ENCODE assay signal across 9 mouse cellular contexts in genomic region chr5:148966395-148966794, GRCm38 (mm10). TPM values are rescaled to one million over a fixed set of nuclear protein-coding genes. Genes with fewer than 3 reads are reported as not detected.
DNase-seq lines count a peak whose midpoint lies in the region; ATAC-seq and TF ChIP-seq lines count a peak whose summit lies in the region.
"Had no signal": no experiment of that assay in that cellular context is flagged by ENCODE, and none has a peak within 500 bp of the region (broad histone marks: within the 10 kb centered on the region; RNA-seq: fewer than 3 reads in every experiment).

No protein-coding gene starts in this region.

- no peak overlapping the region for H3K4me3 ChIP-seq in hindbrain, embryonic 12.5 days
- no peak overlapping the region for H3K4me3 ChIP-seq in hindbrain, embryonic 14.5 days (replicated peaks; ENCODE audit: low read length)
- H3K4me3 ChIP-seq in forebrain, postnatal 0 days (ENCODE audit: low read depth, low read length): no peak overlapping the region

- no peaks in the 10 kb centered on the region for H3K36me3 ChIP-seq in hindbrain, embryonic 12.5 days
- H3K36me3 ChIP-seq in hindbrain, embryonic 14.5 days (replicated peaks; ENCODE audit: control insufficient read depth, insufficient read depth): no peaks in the 10 kb centered on the region
- H3K36me3 ChIP-seq in forebrain, postnatal 0 days (ENCODE audit: insufficient read depth): no peaks in the 10 kb centered on the region

- TF ChIP-seq CTCF in forebrain, postnatal 0 days (IDR thresholded peaks at IDR 0.05; ENCODE audit: low read depth): no peak

- H3K9me3 ChIP-seq in hindbrain, embryonic 12.5 days (replicated peaks): 0 out of 2 replicates have a peak, but pooled peaks cover 3% of the 10 kb centered on the region
- no peaks in the 10 kb centered on the region for H3K9me3 ChIP-seq in hindbrain, embryonic 14.5 days (ENCODE audit: control insufficient read depth, low read length)
- H3K9me3 ChIP-seq in forebrain, postnatal 0 days (ENCODE audit: low read length): no peaks in the 10 kb centered on the region

- DNase-seq in hindbrain, embryonic 14.5 days (ENCODE audit: low spot score): no peak
- peak; percentile 47 for DNase-seq in brain, adult 2 months (ENCODE audit: low read depth, low spot score)
- no peak for DNase-seq in forebrain, postnatal 0 days
- no peak for DNase-seq in cerebellum, adult 18-20 months
- DNase-seq in yolk sac, embryonic 10.5 days (ENCODE audit: low spot score): no peak
- DNase-seq in left cerebral cortex, adult 8-10 months (ENCODE audit: low spot score in 2 of 2): no peak

- WGBS in hindbrain, embryonic 12.5 days: 70% methylated on average over 6 of the region's 6 CpGs
- WGBS in hindbrain, embryonic 14.5 days: 67% methylated on average over 6 of the region's 6 CpGs
- 46% methylated on average over 6 of the region's 6 CpGs for WGBS in forebrain, postnatal 0 days

- peak overlapping the region; percentile 52 for H3K27ac ChIP-seq in hindbrain, embryonic 12.5 days
- H3K27ac ChIP-seq in hindbrain, embryonic 14.5 days: no peak overlapping the region
- peak overlapping the region; percentile 87 for H3K27ac ChIP-seq in forebrain, postnatal 0 days (ENCODE audit: low read depth, low read length)

- no peak for ATAC-seq in hindbrain, embryonic 12.5 days (ENCODE audit: low FRiP score)
- no peak for ATAC-seq in hindbrain, embryonic 14.5 days (ENCODE audit: low FRiP score)
- no peak for ATAC-seq in forebrain, postnatal 0 days
- ATAC-seq in megakaryocyte-erythroid progenitor cell, adult 5-6 weeks (replicated peaks; ENCODE audit: low FRiP score, low TSS enrichment, poor library complexity, severe bottlenecking): 0 out of 2 replicates have a peak, but pooled peaks have one; percentile 8

- H3K4me1 ChIP-seq in hindbrain, embryonic 12.5 days: peaks cover 21% of the 10 kb centered on the region
- H3K4me1 ChIP-seq in hindbrain, embryonic 14.5 days (replicated peaks; ENCODE audit: control insufficient read depth, insufficient read depth, low read length): peaks cover 19% of the 10 kb centered on the region
- H3K4me1 ChIP-seq in forebrain, postnatal 0 days (ENCODE audit: insufficient read depth): peaks cover 22% of the 10 kb centered on the region

- H3K9ac ChIP-seq in hindbrain, embryonic 12.5 days: no peak overlapping the region
- H3K9ac ChIP-seq in hindbrain, embryonic 14.5 days: no peak overlapping the region
- no peak overlapping the region; the same call in 1 of the 2 replicates for H3K9ac ChIP-seq in forebrain, postnatal 0 days

- H3K27me3 ChIP-seq in hindbrain, embryonic 12.5 days: no peaks in the 10 kb centered on the region
- H3K27me3 ChIP-seq in hindbrain, embryonic 14.5 days (ENCODE audit: control insufficient read depth, insufficient read depth, low read length): no peaks in the 10 kb centered on the region
- H3K27me3 ChIP-seq in forebrain, postnatal 0 days (ENCODE audit: insufficient read depth, low read length): no peaks in the 10 kb centered on the region

- no peak overlapping the region for H3K4me2 ChIP-seq in hindbrain, embryonic 12.5 days (replicated peaks)
- no peak overlapping the region for H3K4me2 ChIP-seq in hindbrain, embryonic 14.5 days (replicated peaks)
- peak overlapping the region; percentile 15; the same call in 1 of the 2 replicates for H3K4me2 ChIP-seq in forebrain, postnatal 0 days (ENCODE audit: low read depth)

RNA-seq across cellular contexts. Expression of gene Gm42791, which starts 28.6 kb away (rescaled TPM):
- 0.49 and 3.3 TPM in 2 replicates for polyA plus RNA-seq in hindbrain, embryonic 12.5 days (2016; fragmentation: Nextera tagmentation; extraction: Ambion mirVana)
- polyA plus RNA-seq in hindbrain, embryonic 14.5 days (2014; fragmentation: Nextera tagmentation; extraction: Ambion mirVana): 0.33 and 2.6 TPM in 2 replicates
- not detected in 2 replicates for total RNA-seq in forebrain, postnatal 0 days (2014; rRNA removed)
- 2.0 and 5.7 TPM in 2 replicates for polyA plus RNA-seq in forebrain, postnatal 0 days (2015; fragmentation: Nextera tagmentation; extraction: Ambion mirVana)
- 12.5 TPM in 1 of 2 replicates, not detected in the other for total RNA-seq in megakaryocyte-erythroid progenitor cell, adult 5-6 weeks (2014; fragmentation: Nextera tagmentation)
- 7.8 and 10.8 TPM in 2 replicates for total RNA-seq in megakaryocyte-erythroid progenitor cell, adult 5-6 weeks (2017)
- 10 to 100 TPM; 30.1 to 40.2 (median 34.9) TPM for total RNA-seq in left cerebral cortex, adult 8-10 months (2022)
- polyA plus RNA-seq: large intestine, adult 2 months had no signal

RNA-seq across cellular contexts. Expression of gene Katnal1, which starts 37.3 kb away (rescaled TPM):
- 30.8 and 34.4 TPM in 2 replicates for polyA plus RNA-seq in hindbrain, embryonic 12.5 days (2016; fragmentation: Nextera tagmentation; extraction: Ambion mirVana)
- polyA plus RNA-seq in hindbrain, embryonic 14.5 days (2014; fragmentation: Nextera tagmentation; extraction: Ambion mirVana): 38.0 and 40.9 TPM in 2 replicates
- 45.0 and 47.9 TPM in 2 replicates for total RNA-seq in forebrain, postnatal 0 days (2014; rRNA removed)
- 18.0 and 24.0 TPM in 2 replicates for polyA plus RNA-seq in forebrain, postnatal 0 days (2015; fragmentation: Nextera tagmentation; extraction: Ambion mirVana)
- 13.0 and 19.0 TPM in 2 replicates for total RNA-seq in megakaryocyte-erythroid progenitor cell, adult 5-6 weeks (2014; fragmentation: Nextera tagmentation)
- total RNA-seq in megakaryocyte-erythroid progenitor cell, adult 5-6 weeks (2017): 11.2 and 23.9 TPM in 2 replicates
- 10 to 100 TPM; 64.2 to 80.1 (median 70.7) TPM for total RNA-seq in left cerebral cortex, adult 8-10 months (2022)
